Mouse (Mus musculus): ENCODE results near the gene C1qtnf5.

DNA sequence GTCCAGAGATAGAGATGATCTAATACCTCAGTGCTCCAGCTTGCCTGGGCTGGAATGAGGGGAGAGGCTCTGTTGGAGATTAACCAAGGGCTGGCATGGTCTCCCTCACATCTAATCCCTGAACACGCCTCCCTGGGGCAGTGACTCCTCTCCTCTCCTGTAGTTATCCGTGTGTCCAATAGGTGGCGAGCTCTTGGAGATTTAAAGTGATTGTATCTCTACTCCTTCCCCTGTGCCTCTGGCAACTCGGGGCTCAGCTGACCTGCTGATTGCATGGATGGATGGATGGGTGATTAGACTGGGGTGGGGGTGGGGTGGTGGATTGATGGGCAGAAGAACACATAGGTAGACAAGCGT, 30.3 kb upstream of the C1qtnf5 start:
- TF ChIP-seq CTCF (IDR thresholded peaks at IDR 0.05) (peak; percentile 75), EP300 (IDR thresholded peaks at IDR 0.05) (no peak)

Measured in lung, postnatal 0 days (tissue).